Mouse (Mus musculus) adrenal gland, postnatal 10 days (tissue): ENCODE measurements around the gene Spop. TPM values are rescaled to one million over a fixed set of nuclear protein-coding genes. Genes with fewer than 3 reads are reported as not detected.

Source experiments
- DNase-seq: peaks from one replicate; pipeline ENCODE4 v3.0.0; 2021; ENCODE audit warnings: mixed read lengths
- long read RNA-seq, 2 experiments: library from polyadenylated mRNA; stranded (forward); transcript quantifications; one replicate each; pipeline ENCODE4 v2.0.0; 2021
- total RNA-seq, 2 experiments: library from RNA; stranded (reverse); gene quantifications; 2 replicates each; pipeline ENCODE4 v1.2.3; 2021

Spop gene
- 100 to 1,000 TPM; 104 to 121 TPM for total RNA-seq
- long read RNA-seq, experiment 1, transcript Spop-201 (10 exons, 3,063 nt) = major isoform, 189 of 305 reads
- long read RNA-seq, experiment 1, transcript Spop-202 (11 exons, 2,881 nt) = minor isoform, 70 of 305 reads
- long read RNA-seq, experiment 1, partial matches to known transcripts = 27 of 305 reads
- long read RNA-seq, experiment 1, other reads (novel, unspliced or antisense) = 19 of 305 reads
- long read RNA-seq, experiment 2, transcript Spop-202 (11 exons, 2,881 nt) = minor isoform, 24 of 194 reads
- long read RNA-seq, experiment 2, transcript Spop-201 (10 exons, 3,063 nt) = major isoform, 139 of 194 reads
- long read RNA-seq, experiment 2, partial matches to known transcripts = 8 of 194 reads
- long read RNA-seq, experiment 2, other reads (novel, unspliced or antisense) = 23 of 194 reads

GRCm38 (mm10) chr11:95413641-95414535 lies at the start of gene Spop:
Gene Spop, plus strand, starts transcription at chr11:95414080.
- peak; percentile 94 for DNase-seq

DNA sequence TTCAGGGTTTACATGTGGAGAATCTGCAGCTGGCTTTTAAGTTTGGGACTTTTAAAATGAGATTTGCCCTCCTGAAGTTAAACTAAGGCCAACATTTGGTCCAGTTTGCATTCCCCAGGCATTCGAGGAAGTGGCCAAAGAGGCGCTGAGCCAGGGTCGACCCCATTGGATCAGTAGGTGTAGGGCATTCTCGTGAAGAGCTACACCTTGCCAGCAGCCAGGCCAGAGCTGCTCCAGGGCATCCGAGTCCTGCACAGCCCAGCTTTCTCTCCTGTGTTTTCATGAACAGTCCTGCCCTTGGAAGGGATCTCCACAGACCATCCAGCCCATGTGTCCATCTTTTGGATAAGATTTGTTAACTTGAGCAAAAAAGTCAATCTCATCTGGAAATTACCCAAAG lies 49.5 kb upstream of the Spop start:
- DNase-seq = no peak

DNA sequence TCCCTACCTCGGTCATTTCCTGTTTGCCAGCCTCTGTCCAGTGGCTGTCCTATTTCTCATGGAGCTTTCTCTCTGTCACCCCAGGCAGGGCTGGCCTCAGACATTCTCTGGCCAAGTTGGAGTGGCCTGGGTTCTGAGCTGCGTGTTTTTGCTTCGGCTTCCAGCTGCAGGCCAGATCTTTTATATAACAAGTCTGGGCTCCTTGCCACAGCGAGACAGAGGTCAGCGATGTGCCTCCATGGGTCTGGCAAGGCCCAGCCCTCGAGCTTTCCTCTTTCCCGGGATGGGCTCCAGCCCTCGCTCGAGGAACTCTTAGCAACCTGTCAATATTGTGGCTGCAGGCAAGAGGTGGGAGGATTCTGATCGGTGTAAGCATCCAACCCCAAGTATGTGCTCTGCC lies 48.3 kb upstream of the Spop start:
- DNase-seq = peak; percentile 83

DNA sequence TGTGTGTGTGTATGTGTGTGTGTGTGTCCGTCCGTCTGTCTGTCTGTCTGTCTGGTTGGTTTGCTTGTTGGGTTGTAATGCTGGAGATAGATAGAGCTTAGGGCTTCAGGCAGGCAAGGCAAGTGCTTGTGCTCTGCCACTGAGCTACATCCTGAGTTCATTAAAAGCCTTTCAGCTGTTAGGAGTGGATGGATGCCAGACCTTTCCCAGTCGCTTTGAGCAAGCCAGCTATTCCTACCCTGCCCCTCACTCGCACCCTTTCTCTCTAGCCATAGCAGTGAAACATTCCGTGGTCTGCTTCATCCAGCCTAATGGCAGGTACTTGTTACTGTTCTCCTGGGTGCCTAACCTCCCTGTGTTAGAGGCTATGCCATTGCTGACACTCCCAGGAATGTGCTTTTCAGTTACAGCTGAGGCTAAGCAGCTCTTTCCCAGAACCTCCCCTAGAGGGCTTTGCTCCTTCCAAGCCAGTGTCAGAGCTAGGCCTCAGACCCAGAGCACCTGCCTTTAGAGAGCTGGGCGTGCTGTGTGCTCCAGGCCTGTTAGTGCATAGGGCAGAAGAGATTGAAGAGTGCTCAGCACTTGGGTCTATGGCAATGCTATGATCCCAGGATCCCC lies 47.5 kb upstream of the Spop start:
- no peak for DNase-seq

DNA sequence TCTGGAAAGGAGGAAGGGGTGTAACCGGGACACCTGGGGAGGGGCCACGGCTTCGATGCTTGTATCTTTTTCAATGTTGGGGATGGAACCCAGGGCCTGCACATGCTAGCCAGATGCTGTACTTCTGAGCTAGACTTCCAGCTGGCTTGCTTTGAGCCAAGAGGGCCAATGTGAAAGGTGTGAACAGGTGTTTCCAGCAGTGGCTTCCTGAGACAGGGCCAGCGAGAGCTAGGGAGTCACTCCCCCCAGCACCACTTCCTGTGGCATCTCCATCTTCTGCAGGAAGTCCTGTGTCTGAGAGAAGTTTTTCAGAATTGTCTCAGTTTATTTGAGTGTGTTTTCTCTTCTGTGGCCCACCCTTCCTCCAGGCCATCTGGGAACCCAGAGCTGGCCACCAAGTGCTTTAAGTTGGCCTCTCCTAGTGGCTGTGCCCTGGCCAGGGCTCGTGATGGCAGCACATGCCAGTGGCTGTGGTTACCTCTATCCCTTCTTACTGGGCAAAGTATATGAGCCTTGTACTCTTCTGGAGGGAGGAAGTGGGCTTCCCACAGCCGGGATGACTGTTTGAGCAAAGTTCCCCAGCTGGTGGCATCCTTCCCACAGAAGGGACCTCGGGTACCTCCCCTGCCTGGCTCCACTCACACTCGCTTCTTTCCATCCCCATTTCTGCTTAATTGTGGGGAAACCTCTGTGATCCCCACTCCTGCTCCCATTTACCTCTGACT lies 46.7 kb upstream of the Spop start:
- no peak for DNase-seq

- DNase-seq = no peak
Measured at GRCm38 (mm10) chr11:95368231-95368823, 45.6 kb upstream of the Spop start.

- DNase-seq = no peak
Measured at GRCm38 (mm10) chr11:95368871-95369270, 45.0 kb upstream of the Spop start.

- DNase-seq = no peak
Measured at GRCm38 (mm10) chr11:95369964-95370890, 43.7 kb upstream of the Spop start.

DNA sequence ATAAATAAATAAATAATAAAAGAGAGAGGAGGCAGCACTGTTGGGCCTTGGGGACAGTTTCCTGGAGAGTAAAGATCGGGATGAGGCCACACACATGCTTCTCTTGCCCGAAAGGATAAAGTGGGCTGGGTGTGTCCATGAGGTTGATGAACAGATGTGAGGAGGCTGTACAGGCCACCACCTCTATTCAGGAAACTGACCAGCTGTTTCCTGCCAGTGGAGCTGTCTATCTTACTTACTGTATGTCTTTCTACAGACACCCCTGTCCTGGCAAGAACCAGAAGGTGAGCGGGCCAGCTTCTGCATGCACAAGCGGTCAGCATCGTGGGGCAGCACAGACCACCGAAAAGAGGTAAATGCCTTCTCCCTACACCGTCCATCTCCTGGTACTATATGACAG lies 42.7 kb upstream of the Spop start:
- DNase-seq = no peak

DNA sequence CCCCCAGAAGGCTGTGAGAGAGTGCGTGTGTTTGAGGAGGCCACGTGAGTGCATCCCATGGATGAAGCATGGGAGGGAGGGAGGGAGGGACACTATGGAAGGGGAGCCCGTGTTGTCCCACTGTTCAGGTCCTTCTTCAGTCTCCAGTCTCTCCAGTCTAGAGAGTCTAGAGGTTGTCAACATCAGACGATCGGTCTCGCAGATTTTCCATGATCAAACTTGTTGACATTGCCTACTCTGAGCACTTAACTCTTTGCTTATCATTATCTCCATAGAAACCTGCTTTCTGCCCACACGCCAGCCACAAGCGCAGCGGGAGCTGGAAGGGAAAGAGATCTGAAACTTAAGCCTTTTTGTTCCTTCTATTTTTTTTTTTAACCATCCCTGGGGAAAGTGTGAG lies 35.0 kb upstream of the Spop start:
- no peak for DNase-seq

GRCm38 (mm10) chr11:95379552-95379951 lies 34.3 kb upstream of the Spop start:
- DNase-seq = no peak

DNA sequence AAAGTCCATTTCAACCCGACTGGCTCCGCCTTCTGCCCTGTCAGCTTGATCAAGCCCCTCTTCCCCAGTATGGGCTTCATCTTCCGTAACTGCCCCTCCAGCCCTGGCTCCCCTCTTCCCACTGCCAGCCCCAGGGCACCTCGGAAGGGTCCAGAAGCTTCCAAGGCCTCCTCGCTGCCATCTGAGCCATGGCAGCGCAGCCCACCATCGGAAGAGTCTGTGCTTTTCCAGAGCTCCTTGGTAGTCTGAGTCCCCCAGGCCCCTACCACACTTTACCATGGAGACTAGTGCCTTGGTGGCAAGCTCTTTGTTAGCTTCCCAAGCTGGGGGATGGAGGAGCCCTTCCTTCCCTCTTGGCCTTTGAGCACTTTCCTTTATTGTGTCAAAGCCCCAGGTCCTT lies 33.2 kb upstream of the Spop start:
- DNase-seq = no peak

DNA sequence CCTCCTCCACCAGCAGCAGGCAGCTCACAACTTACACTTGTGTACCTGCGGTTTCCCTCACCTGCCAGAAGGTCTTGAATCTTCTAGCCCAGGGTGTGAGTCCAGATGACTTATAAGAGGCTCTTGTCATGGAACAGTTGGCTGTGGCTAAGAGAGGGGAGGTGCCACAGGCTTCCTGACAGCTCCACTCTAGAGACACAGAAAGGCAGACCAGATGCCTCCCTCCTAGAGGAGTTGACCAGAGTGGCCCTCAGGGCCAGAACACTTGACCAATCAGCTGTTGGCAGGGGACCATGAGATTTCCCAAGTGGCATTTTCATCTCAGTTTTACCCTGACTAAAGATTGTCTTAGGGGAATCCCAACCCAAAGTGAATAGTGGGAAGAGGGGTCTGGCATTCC lies 32.7 kb upstream of the Spop start:
- no peak for DNase-seq

DNA sequence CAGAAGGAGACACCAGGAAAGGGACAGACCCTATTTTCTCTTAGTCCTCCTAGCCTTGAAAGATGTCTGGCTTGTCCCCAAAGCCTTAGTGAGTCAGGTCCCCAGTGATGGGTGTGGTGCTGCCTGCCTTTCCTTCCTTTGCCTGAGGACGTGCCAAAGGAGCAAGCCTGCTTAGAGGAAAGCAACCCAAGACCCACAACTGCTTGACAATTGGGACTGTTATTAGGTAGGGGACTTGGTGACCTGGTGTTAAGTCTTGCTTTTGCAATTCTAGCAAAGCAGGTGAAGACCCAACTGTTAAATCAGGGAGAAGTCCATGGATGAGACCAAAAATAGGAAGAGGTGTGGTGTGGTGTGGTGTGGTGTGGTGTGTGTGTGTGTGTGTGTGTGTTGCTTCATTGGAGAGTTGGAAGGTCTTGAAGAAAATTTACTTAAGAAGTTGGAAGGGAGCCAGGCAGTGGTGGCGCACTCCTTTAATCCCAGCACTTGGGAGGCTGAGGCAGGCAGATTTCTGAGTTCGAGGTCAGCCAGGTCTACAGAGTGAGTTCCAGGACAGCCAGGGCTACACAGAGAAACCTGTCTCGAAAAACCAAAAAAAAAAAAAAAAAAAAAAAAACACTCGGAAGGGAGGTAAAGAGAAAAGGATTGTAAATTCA lies 30.4 kb upstream of the Spop start:
- no peak for DNase-seq

DNA sequence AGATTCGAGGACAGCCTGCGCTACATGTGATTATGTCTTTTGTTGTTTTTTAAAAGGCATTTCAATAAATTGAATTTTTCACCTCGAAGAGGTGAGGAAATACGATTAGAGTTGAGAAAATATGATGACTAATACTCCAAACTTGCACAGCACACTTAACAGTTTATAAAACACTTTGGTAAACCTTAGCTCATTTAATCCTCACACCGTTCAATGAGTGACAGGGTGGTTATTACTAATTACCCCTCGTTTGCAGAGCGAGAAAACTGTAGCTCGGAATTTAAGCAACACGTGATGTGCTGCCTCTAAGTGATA lies 29.9 kb upstream of the Spop start:
- no peak for DNase-seq

- peak; percentile 91 for DNase-seq
Measured at GRCm38 (mm10) chr11:95384319-95384972, 29.4 kb upstream of the Spop start, which contains the start of gene Slc35b1. Gene Slc35b1, plus strand, starts transcription at chr11:95384692.

GRCm38 (mm10) chr11:95384973-95385320 lies 28.9 kb upstream of the Spop start:
- DNase-seq = no peak

- no peak for DNase-seq
Measured at GRCm38 (mm10) chr11:95387354-95387753, 26.5 kb upstream of the Spop start.

- DNase-seq = no peak
Measured at GRCm38 (mm10) chr11:95389006-95389405, 24.9 kb upstream of the Spop start.

DNA sequence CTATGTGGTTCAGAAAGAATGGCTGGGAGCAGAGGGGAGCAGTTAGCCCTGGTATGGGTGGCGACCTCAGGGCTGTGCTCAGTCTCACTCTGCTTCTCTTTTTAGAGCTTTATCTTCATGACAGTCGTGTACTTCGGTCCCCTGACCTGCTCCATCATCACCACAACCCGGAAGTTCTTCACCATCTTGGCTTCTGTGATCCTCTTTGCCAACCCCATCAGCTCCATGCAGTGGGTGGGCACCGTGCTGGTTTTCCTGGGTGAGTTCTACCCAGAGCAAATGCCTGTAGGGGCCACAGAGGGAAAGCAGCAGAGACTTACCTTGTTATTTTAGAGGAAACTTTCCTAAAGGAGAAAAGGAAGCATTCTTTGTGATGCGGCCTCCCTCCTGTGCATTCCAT lies 23.5 kb upstream of the Spop start:
- no peak for DNase-seq
